Mouse (Mus musculus) liver, embryonic 13.5 days (tissue): ENCODE results near the gene Fam19a1. TPM values are rescaled to one million over a fixed set of nuclear protein-coding genes. Genes with fewer than 3 reads are reported as not detected.

ENCODE experiments used
- ATAC-seq: fragments of 200-750 bp; cut with Nextera tagmentation; 2 replicates; pipeline ENCODE4 v1.8.0; 2017; ENCODE audit warnings: low read depth, mild to moderate bottlenecking, moderate number of reproducible peaks, moderate library complexity
- DNase-seq: peaks from one replicate; pipeline ENCODE4 v3.0.0; 2022
- H3K27ac ChIP-seq: fragments of 300-500 bp; sonication (generic); 2 replicates; pipeline ENCODE4 v1.5.1; 2015; ENCODE audit warnings: moderate library complexity, mild to moderate bottlenecking, inconsistent platforms
- H3K27me3 ChIP-seq: fragments of 300-500 bp; sonication (generic); 2 replicates; pipeline ENCODE4 v1.6.1; 2015; ENCODE audit warnings: mild to moderate bottlenecking, inconsistent platforms
- H3K36me3 ChIP-seq: fragments of 300-500 bp; sonication (generic); 2 replicates; pipeline ENCODE4 v1.6.1; 2015; ENCODE audit warnings: mild to moderate bottlenecking, inconsistent platforms
- H3K4me1 ChIP-seq: fragments of 300-500 bp; sonication (generic); replicated peaks from 2 replicates; pipeline ENCODE4 v1.6.1; 2015; ENCODE audit warnings: inconsistent platforms
- H3K4me2 ChIP-seq: fragments of 300-500 bp; sonication (generic); 2 replicates; pipeline ENCODE4 v1.6.1; 2015; ENCODE audit warnings: inconsistent platforms, mild to moderate bottlenecking, moderate library complexity
- H3K4me3 ChIP-seq: fragments of 300-500 bp; sonication (generic); replicated peaks from 2 replicates; pipeline ENCODE4 v1.5.1; 2015; ENCODE audit warnings: mild to moderate bottlenecking, inconsistent platforms
- H3K9ac ChIP-seq: fragments of 300-500 bp; sonication (generic); 2 replicates; pipeline ENCODE4 v1.6.1; 2015; ENCODE audit warnings: mild to moderate bottlenecking, inconsistent platforms
- H3K9me3 ChIP-seq: fragments of 300-500 bp; sonication (generic); replicated peaks from 2 replicates; pipeline ENCODE4 v1.6.1; 2016; ENCODE audit warnings: inconsistent platforms
- WGBS: fragments of 180-500 bp; shearing (Covaris S2); methylation state at CpG from one replicate; pipeline ENCODE4 v1.1.7; 2015; ENCODE audit not compliant: insufficient replicate concordance; 5-methylcytosine and 5-hydroxymethylcytosine counted together
- polyA plus RNA-seq: library from polyadenylated mRNA; unstranded; fragments of >200 nt; fragmentation: Nextera tagmentation; extraction: Ambion mirVana; gene quantifications from 2 replicates; pipeline ENCODE4 v1.2.1, GENCODE M21; 2015

The Fam19a1 gene
- polyA plus RNA-seq, 1 experiment from 2014 or later, result not detected

DNA sequence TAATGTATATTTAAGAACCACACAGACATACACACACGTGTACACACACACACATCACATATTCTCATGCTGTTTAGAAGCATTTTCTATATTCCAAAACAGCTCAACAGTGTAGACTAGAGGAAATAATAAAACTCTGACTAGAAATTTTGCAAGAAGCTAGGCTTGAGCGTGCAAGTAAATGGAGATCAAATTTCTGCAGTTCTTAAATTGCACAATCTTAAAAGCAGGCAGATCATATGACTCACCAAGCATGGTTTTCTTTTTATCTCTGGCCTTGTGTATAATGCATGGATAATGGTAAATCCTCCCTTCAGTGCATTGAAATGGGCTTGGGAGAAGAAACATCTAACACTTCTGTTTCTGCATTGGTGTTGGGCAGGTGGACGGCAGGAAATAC lies 564.9 kb downstream of the Fam19a1 start:
- H3K4me3 ChIP-seq, result no peak overlapping the region
- H3K27ac ChIP-seq, result no peak overlapping the region
- H3K9ac ChIP-seq, result no peak overlapping the region
- DNase-seq (no peak), ATAC-seq (no peak)
- H3K27me3 ChIP-seq, result no peaks in the 10 kb centered on the region
- H3K9me3 ChIP-seq, result no peaks in the 10 kb centered on the region
- H3K36me3 ChIP-seq, result no peaks in the 10 kb centered on the region
- H3K4me1 ChIP-seq, result no peaks in the 10 kb centered on the region
- H3K4me2 ChIP-seq, result no peak overlapping the region
- 63% methylated on average over 3 of the region's 3 CpGs for WGBS

Other genes with a start within 250 kb of the Fam19a1 start
- not detected in 2 replicates for gene 1700123L14Rik, start 53.1 kb downstream of the Fam19a1 start, polyA plus RNA-seq